Mouse (Mus musculus) intestine, embryonic 14.5 days (tissue): ENCODE results near the gene Hypk. TPM values are rescaled to one million over a fixed set of nuclear protein-coding genes. Genes with fewer than 3 reads are reported as not detected.
"Not testable (repeated sequence)": the region's sequence is repeated elsewhere in the genome, so short reads cannot be mapped to it uniquely, and the experiment has no call there.

Experiments
- ATAC-seq: fragments of 200-750 bp; cut with Nextera tagmentation; replicated peaks from 2 replicates; pipeline ENCODE4 v1.8.0; 2017; ENCODE audit warnings: low read depth, moderate number of reproducible peaks, moderate TSS enrichment, moderate library complexity; ENCODE audit not compliant: low FRiP score, low TSS enrichment
- DNase-seq: peaks from one replicate; pipeline ENCODE4 v3.0.0-alpha.2; 2018; ENCODE audit warnings: low spot score
- H3K27ac ChIP-seq: fragments of 300-500 bp; sonication (generic); 2 replicates; pipeline ENCODE4 v1.5.1; 2014; ENCODE audit warnings: low read depth, mild to moderate bottlenecking, control low read depth
- H3K27me3 ChIP-seq: fragments of 300-500 bp; sonication (generic); replicated peaks from 2 replicates; pipeline ENCODE4 v1.6.1; 2014; ENCODE audit warnings: low read length, control low read depth; ENCODE audit not compliant: control insufficient read depth, insufficient read depth
- H3K36me3 ChIP-seq: fragments of 300-500 bp; sonication (generic); 2 replicates; pipeline ENCODE4 v1.6.1; 2014; ENCODE audit warnings: low read length, control low read depth; ENCODE audit not compliant: control insufficient read depth, insufficient read depth
- H3K4me1 ChIP-seq: fragments of 300-500 bp; sonication (generic); replicated peaks from 2 replicates; pipeline ENCODE4 v1.6.1; 2014; ENCODE audit warnings: low read length, control low read depth, mixed read lengths; ENCODE audit not compliant: control insufficient read depth, insufficient read depth
- H3K4me2 ChIP-seq: fragments of 300-500 bp; sonication (generic); 2 replicates; pipeline ENCODE4 v1.6.1; 2014; ENCODE audit warnings: low read length
- H3K4me3 ChIP-seq: fragments of 300-500 bp; sonication (generic); 2 replicates; pipeline ENCODE4 v1.5.1; 2014; ENCODE audit warnings: low read depth, low read length, control low read depth, mixed read lengths
- H3K9ac ChIP-seq: fragments of 300-500 bp; sonication (generic); 2 replicates; pipeline ENCODE4 v1.6.1; 2014; ENCODE audit warnings: mild to moderate bottlenecking, low read length
- H3K9me3 ChIP-seq: fragments of 300-500 bp; sonication (generic); 2 replicates; pipeline ENCODE4 v1.6.1; 2016; ENCODE audit warnings: low read length, control low read depth; ENCODE audit not compliant: control insufficient read depth
- WGBS: fragments of 180-500 bp; shearing (Covaris S2); extraction: QIAGEN DNeasy Blood & Tissue Kit; methylation state at CpG from one replicate; pipeline ENCODE4 v1.1.7; 2014; 5-methylcytosine and 5-hydroxymethylcytosine counted together
- polyA plus RNA-seq: library from polyadenylated mRNA; unstranded; fragments of >200 nt; fragmentation: Nextera tagmentation; extraction: Ambion mirVana; gene quantifications from 2 replicates; pipeline ENCODE4 v1.2.1, GENCODE M21; 2014

Hypk gene
- polyA plus RNA-seq, 1 experiment from 2014 or later = 84.8 TPM

GRCm38 (mm10) chr2:121472783-121473182 lies 19.7 kb downstream of the Hypk start:
- ATAC-seq, H3K27ac ChIP-seq, H3K9me3 ChIP-seq, H3K9ac ChIP-seq, H3K4me2 ChIP-seq, H3K4me1 ChIP-seq, H3K27me3 ChIP-seq, H3K4me3 ChIP-seq, DNase-seq, H3K36me3 ChIP-seq: not testable (repeated sequence)
- WGBS = 89% methylated on average over 3 of the region's 3 CpGs

DNA sequence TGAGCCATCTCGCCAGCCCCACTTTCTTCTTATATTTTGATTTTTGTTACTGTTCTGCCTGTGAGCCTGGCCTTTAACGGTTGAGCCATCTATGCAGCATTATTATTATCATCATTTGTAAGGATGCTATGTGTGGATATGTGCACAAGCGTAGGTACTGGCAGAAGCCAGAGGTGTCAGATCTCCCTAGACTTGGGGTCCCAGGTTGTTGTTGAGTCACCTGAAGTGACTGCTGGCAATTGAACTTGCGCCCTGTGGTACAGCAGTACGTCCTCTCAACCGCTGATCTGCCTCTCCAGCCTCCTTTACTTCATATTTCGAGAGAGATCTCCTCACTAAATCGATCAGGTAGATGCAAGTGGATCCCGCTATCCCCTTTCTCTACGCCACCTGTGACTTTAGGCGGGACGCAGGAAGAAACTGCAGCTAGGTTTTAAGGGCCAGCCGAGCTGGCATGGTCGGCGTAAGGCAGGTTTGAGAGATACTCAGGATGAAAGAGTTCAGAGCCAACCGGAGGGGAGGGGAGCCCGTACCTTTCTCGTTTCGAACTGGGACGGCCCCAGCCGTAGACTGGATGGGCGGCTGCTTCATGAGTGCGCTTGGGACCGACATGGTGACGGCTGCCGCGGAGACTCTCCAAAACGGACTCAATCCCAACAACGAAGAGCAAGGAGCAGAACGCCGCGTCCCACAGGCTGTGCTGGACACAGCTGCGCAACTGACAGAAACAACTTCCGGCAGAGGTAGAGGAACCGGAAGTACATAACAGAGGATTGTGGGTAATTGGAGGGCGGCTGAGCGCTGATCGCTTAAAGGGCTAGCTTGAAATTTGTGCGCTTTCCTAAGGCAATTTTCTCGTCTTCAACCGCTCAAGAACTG lies 20.4 kb downstream of the Hypk start, which contains the start of gene Mfap1b:
Gene Mfap1b (minus strand): TSS at position 767 of the 879 bp plus-strand sequence.
- not testable (repeated sequence) for H3K27me3 ChIP-seq, H3K36me3 ChIP-seq, H3K4me1 ChIP-seq, H3K9me3 ChIP-seq
- Histone ChIP-seq H3K27ac (peak within 1 kb of the TSS; percentile 54; the same call in 1 of the 2 replicates), H3K4me3 (peak within 1 kb of the TSS; percentile 61), H3K9ac (peak within 1 kb of the TSS; percentile 55), H3K4me2 (peak within 1 kb of the TSS; percentile 55)
- ATAC-seq = peak; percentile 91
- DNase-seq = peak; percentile 85
- 5% methylated on average over 39 of the region's 41 CpGs for WGBS

- Histone ChIP-seq H3K4me3 (peak overlapping the region; percentile 61), H3K9me3 (no peaks in the 10 kb centered on the region), H3K27me3 (no peaks in the 10 kb centered on the region), H3K9ac (peak overlapping the region; percentile 55), H3K27ac (peak overlapping the region; percentile 54; the same call in 1 of the 2 replicates), H3K4me2 (peak overlapping the region; percentile 55), H3K36me3 (no peaks in the 10 kb centered on the region), H3K4me1 (peaks cover 3% of the 10 kb centered on the region)
- no peak for DNase-seq
- WGBS = 32% methylated on average over 8 of the region's 8 CpGs
- no peak; the same call in 1 of the 2 replicates for ATAC-seq
Observed at GRCm38 (mm10) chr2:121474180-121474535, 21.1 kb downstream of the Hypk start.

DNA sequence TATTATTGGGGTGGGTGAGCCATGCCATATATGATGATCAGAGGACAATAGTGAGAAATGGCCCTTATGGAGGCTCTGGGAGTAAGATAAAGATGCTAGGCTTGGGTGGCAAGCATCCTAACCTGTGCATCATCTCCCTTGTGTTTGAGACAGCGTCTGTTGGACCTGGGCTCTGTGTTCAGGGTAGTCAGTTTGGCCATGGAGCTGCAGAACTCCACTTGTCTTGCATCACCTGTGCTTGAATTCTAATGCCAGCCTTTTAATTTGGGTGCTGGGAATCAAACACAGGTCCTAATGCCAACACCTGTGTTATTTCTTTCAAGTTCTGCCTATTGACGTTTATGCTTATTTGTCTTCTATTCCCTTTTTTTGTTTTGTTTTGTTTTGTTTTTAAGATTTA lies 22.2 kb downstream of the Hypk start:
- H3K4me1 ChIP-seq, ATAC-seq, H3K27ac ChIP-seq, H3K4me2 ChIP-seq, H3K4me3 ChIP-seq, H3K27me3 ChIP-seq, DNase-seq, H3K9me3 ChIP-seq, H3K36me3 ChIP-seq, H3K9ac ChIP-seq: not testable (repeated sequence)
- 98% methylated on average over 2 of the region's 2 CpGs for whole genome bisulfite sequencing

DNA sequence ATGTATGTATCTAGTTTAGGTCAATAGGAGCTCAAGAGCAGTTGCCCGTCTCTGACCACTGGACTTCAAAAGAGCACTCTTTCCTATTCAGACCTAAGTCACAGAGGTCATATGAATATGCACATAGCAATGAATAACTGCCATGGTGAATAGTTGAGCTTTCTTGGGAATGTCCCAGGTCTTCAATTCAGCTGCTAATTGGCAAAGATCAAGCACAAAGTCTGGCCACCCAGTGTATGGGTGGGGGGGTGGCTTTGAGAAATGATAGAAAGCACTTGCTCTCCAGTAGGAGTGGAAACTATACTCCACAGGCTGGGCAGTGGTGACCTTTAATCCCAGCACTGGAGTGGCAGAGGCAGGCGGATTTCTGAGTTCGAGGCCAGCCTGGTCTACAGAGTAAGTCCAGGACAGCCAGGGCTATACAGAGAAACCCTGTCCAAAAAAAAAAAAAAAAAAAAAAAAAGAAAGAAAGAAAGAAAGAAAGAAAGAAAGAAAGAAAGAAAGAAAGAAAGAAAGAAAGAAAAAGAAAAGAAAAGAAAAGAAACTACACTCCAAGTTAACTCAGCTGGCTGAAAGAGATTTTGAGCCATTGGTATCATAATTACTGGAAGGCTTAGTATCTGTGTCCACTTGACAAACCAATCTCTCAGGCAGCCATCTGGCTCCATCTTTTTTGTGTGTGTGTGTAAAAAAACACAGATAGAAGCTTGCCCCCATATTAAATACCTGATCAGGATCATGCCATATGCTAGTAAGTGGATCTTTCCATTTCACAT lies 24.6 kb downstream of the Hypk start:
- no peak overlapping the region for H3K27ac ChIP-seq
- peaks cover 3% of the 10 kb centered on the region for H3K4me1 ChIP-seq
- H3K4me3 ChIP-seq = no peak overlapping the region
- no peaks in the 10 kb centered on the region for H3K36me3 ChIP-seq
- no peak overlapping the region for H3K9ac ChIP-seq
- DNase-seq (no peak), ATAC-seq (no peak)
- H3K27me3 ChIP-seq = no peaks in the 10 kb centered on the region
- H3K9me3 ChIP-seq = no peaks in the 10 kb centered on the region
- 87% methylated on average over 3 of the region's 3 CpGs for WGBS
- no peak overlapping the region for H3K4me2 ChIP-seq

- Histone ChIP-seq H3K9ac (no peak overlapping the region), H3K4me2 (no peak overlapping the region), H3K36me3 (no peaks in the 10 kb centered on the region), H3K4me3 (no peak overlapping the region), H3K27ac (no peak overlapping the region), H3K4me1 (no peaks in the 10 kb centered on the region), H3K27me3 (no peaks in the 10 kb centered on the region), H3K9me3 (no peaks in the 10 kb centered on the region)
- ATAC-seq (no peak), DNase-seq (peak; percentile 52)
- WGBS = 56% methylated on average over 3 of the region's 3 CpGs
Observed at GRCm38 (mm10) chr2:121480498-121480897, 27.4 kb downstream of the Hypk start.

GRCm38 (mm10) chr2:121480916-121481315 lies 27.8 kb downstream of the Hypk start:
- not testable (repeated sequence) for H3K4me3 ChIP-seq, H3K9me3 ChIP-seq, H3K27me3 ChIP-seq, H3K9ac ChIP-seq, H3K4me2 ChIP-seq, H3K27ac ChIP-seq, H3K36me3 ChIP-seq, H3K4me1 ChIP-seq
- DNase-seq (peak; percentile 41), ATAC-seq (0 out of 2 replicates have a peak, but pooled peaks have one; percentile 23)
- WGBS = 85% methylated on average over 13 of the region's 13 CpGs

- H3K27me3 ChIP-seq = no peaks in the 10 kb centered on the region
- no peak overlapping the region for H3K27ac ChIP-seq
- H3K4me1 ChIP-seq = no peaks in the 10 kb centered on the region
- no peak overlapping the region for H3K9ac ChIP-seq
- no peak for ATAC-seq
- H3K4me3 ChIP-seq = no peak overlapping the region
- no peaks in the 10 kb centered on the region for H3K36me3 ChIP-seq
- H3K9me3 ChIP-seq = no peaks in the 10 kb centered on the region
- no peak overlapping the region for H3K4me2 ChIP-seq
- DNase-seq = peak; percentile 48
- 63% methylated on average over 8 of the region's 8 CpGs for WGBS
Observed at GRCm38 (mm10) chr2:121483576-121483975, 30.5 kb downstream of the Hypk start.
